Mouse (Mus musculus): ENCODE measurements around the gene Olfr473.
"Not testable (repeated sequence)": the region's sequence is repeated elsewhere in the genome, so short reads cannot be mapped to it uniquely, and the experiment has no call there.

Olfr473 gene

GRCm38 (mm10) chr7:107930146-107930545 is at the start of gene Olfr473:
Gene Olfr473, plus strand, starts transcription at chr7:107930446.
- no peak for DNase-seq (ENCODE audit: low spot score)

- no peak for DNase-seq (ENCODE audit: low spot score)
Observed at GRCm38 (mm10) chr7:107897602-107898001, 32.6 kb upstream of the Olfr473 start, which contains the start of gene Olfr472. Gene Olfr472, plus strand, starts transcription at chr7:107897902.

GRCm38 (mm10) chr7:107952539-107952938 is 22.3 kb downstream of the Olfr473 start:
- DNase-seq (ENCODE audit: low spot score): not testable (repeated sequence)

- no peak for DNase-seq (ENCODE audit: low spot score)
Observed at GRCm38 (mm10) chr7:107954343-107954742, 24.1 kb downstream of the Olfr473 start, which contains the start of gene Olfr474. Gene Olfr474, plus strand, starts transcription at chr7:107954643.

GRCm38 (mm10) chr7:107964503-107964902 is 34.3 kb downstream of the Olfr473 start, which contains the start of gene Olfr476:
Gene Olfr476, plus strand, starts transcription at chr7:107964803.
- no peak for DNase-seq (ENCODE audit: low spot score)

All from layer of hippocampus, adult 11-12 months (tissue).